Mouse (Mus musculus) heart, postnatal 0 days (tissue): ENCODE results near the gene Cpox.

ENCODE experiments used
- CTCF ChIP-seq: IDR thresholded peaks from 2 replicates; pipeline ENCODE4 v1.5.1; 2016; ENCODE audit warnings: antibody characterized with exemption, control low read depth, low read depth
- EP300 ChIP-seq: IDR thresholded peaks from 2 replicates; pipeline ENCODE4 v1.6.1; 2016; ENCODE audit warnings: antibody characterized with exemption, low read depth

DNA sequence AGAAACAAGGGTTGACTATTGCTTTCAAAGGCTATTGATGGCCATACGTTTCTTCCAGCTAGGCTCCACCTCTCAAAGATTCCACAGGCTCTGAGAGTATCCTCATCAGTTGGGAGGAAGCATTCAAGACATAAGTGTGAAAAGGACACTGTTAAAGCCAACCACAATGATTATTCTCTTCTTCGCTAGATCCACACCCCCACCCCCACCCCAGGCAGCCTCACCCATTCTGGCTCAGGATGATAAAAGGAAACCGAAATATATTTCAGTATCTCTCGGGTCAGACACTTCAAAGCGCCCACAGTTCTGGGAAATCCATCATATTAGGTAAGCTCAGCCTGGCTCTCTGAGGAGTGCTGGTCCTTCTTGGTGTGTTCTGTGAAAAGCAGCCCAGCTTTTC is 8.3 kb upstream of the Cpox start:
- TF ChIP-seq CTCF (no peak), EP300 (no peak)
